ENCODE assay signal across 14 mouse cellular contexts in genomic region chr17:45530346-45530782, GRCm38 (mm10). TPM values are rescaled to one million over a fixed set of nuclear protein-coding genes. Genes with fewer than 3 reads are reported as not detected.
DNase-seq lines count a peak whose midpoint lies in the region; ATAC-seq and TF ChIP-seq lines count a peak whose summit lies in the region.
"Had no signal": no experiment of that assay in that cellular context is flagged by ENCODE, and none has a peak within 500 bp of the region (broad histone marks: within the 10 kb centered on the region; RNA-seq: fewer than 3 reads in every experiment).

No protein-coding gene starts in this region.

- 35% methylated on average over 13 of the region's 13 CpGs for WGBS in forebrain, embryonic 15.5 days
- 55% methylated on average over 13 of the region's 13 CpGs for WGBS in forebrain, embryonic 10.5 days

- no peak for TF ChIP-seq CTCF in testis, adult 2 months (IDR thresholded peaks at IDR 0.05; ENCODE audit: control insufficient read depth, insufficient read depth, insufficient replicate concordance, low read depth, low read length)

- TF ChIP-seq POLR2A in testis, adult 2 months (IDR thresholded peaks at IDR 0.05; ENCODE audit: control insufficient read depth, low read depth, low read length), result no peak

- H3K9me3 ChIP-seq in forebrain, embryonic 15.5 days, result no peaks in the 10 kb centered on the region
- no peaks in the 10 kb centered on the region for H3K9me3 ChIP-seq in forebrain, embryonic 10.5 days
- H3K9me3 ChIP-seq: embryonic facial prominence, embryonic 15.5 days; megakaryocyte, embryonic 14.5 days had no signal

- H3K4me1 ChIP-seq in forebrain, embryonic 15.5 days, result peaks cover 7% of the 10 kb centered on the region
- peaks cover 9% of the 10 kb centered on the region for H3K4me1 ChIP-seq in forebrain, embryonic 10.5 days
- peaks cover 14% of the 10 kb centered on the region for H3K4me1 ChIP-seq in testis, adult 2 months (ENCODE audit: control insufficient read depth, insufficient read depth, low read length)
- H3K4me1 ChIP-seq: embryonic facial prominence, embryonic 15.5 days had no signal

- no peak overlapping the region for H3K4me3 ChIP-seq in forebrain, embryonic 15.5 days
- H3K4me3 ChIP-seq in forebrain, embryonic 10.5 days, result no peak overlapping the region
- peak overlapping the region; percentile 31 for H3K4me3 ChIP-seq in testis, adult 2 months (ENCODE audit: control insufficient read depth, low read depth, low read length)
- H3K4me3 ChIP-seq: embryonic facial prominence, embryonic 15.5 days; megakaryocyte, embryonic 14.5 days had no signal

- peak overlapping the region; percentile 69 for H3K27ac ChIP-seq in forebrain, embryonic 15.5 days (replicated peaks)
- H3K27ac ChIP-seq in forebrain, embryonic 10.5 days, result no peak overlapping the region
- no peak overlapping the region for H3K27ac ChIP-seq in testis, adult 2 months (ENCODE audit: control insufficient read depth, insufficient read depth, low read depth, low read length)
- H3K27ac ChIP-seq: embryonic facial prominence, embryonic 15.5 days had no signal

- no peak overlapping the region for H3K4me2 ChIP-seq in forebrain, embryonic 15.5 days (replicated peaks)
- H3K4me2 ChIP-seq: embryonic facial prominence, embryonic 15.5 days had no signal

- H3K27me3 ChIP-seq in forebrain, embryonic 15.5 days, result peaks cover 8% of the 10 kb centered on the region; the same call in 1 of the 2 replicates
- H3K27me3 ChIP-seq in forebrain, embryonic 10.5 days (ENCODE audit: poor library complexity, severe bottlenecking), result peaks cover 65% of the 10 kb centered on the region
- no peaks in the 10 kb centered on the region for H3K27me3 ChIP-seq in testis, adult 2 months (ENCODE audit: control insufficient read depth, insufficient read depth, low read length)

- DNase-seq in forebrain, embryonic 10.5 days (ENCODE audit: extremely low spot score, low spot score), result no peak
- DNase-seq in testis, postnatal 14 days (ENCODE audit: low spot score), result no peak
- peak; percentile 75 to 87 for DNase-seq in frontal cortex, postnatal 36 days (ENCODE audit: low spot score in 2 of 2)
- peak; percentile 85 for DNase-seq in telencephalon, adult 2 months (ENCODE audit: low read depth, low spot score)
- no peak for DNase-seq in adrenal gland, adult 18-20 months (ENCODE audit: low spot score in 2 of 2)
- DNase-seq in urinary bladder, postnatal 14 days (ENCODE audit: low spot score), result no peak
- DNase-seq: heart, postnatal 4 days had no signal

- H3K9ac ChIP-seq in forebrain, embryonic 15.5 days (replicated peaks), result no peak overlapping the region
- H3K9ac ChIP-seq: embryonic facial prominence, embryonic 15.5 days had no signal

- peak; percentile 89 for ATAC-seq in forebrain, embryonic 15.5 days (replicated peaks)
- ATAC-seq: Patski had no signal

- H3K36me3 ChIP-seq in forebrain, embryonic 15.5 days, result no peaks in the 10 kb centered on the region
- H3K36me3 ChIP-seq in forebrain, embryonic 10.5 days (replicated peaks), result no peaks in the 10 kb centered on the region
- no peaks in the 10 kb centered on the region for H3K36me3 ChIP-seq in testis, adult 2 months (ENCODE audit: control insufficient read depth, insufficient read depth, low read length)
- H3K36me3 ChIP-seq: embryonic facial prominence, embryonic 15.5 days had no signal

RNA-seq across cellular contexts. Expression of gene Tcte1, which starts 7.1 kb away (rescaled TPM):
- 4.7 and 4.8 TPM in 2 replicates for polyA plus RNA-seq in forebrain, embryonic 15.5 days (2015; fragmentation: Nextera tagmentation; extraction: Ambion mirVana)
- polyA plus RNA-seq in forebrain, embryonic 10.5 days (2016; fragmentation: Nextera tagmentation; extraction: Ambion mirVana), result 1.1 and 1.3 TPM in 2 replicates
- polyA plus RNA-seq in testis, adult 2 months (2012; rRNA removed), result 261 and 281 TPM in 2 replicates
- total RNA-seq in adrenal gland, adult 18-20 months (2021), result not detected
- total RNA-seq: heart, postnatal 4 days; neutrophil, adult 5-6 weeks had no signal
- polyA plus RNA-seq: liver, embryonic 16.5 days; Patski had no signal

RNA-seq across cellular contexts. Expression of gene Tmem151b, which starts 19.1 kb away (rescaled TPM):
- 34.5 and 36.2 TPM in 2 replicates for polyA plus RNA-seq in forebrain, embryonic 15.5 days (2015; fragmentation: Nextera tagmentation; extraction: Ambion mirVana)
- 4.8 and 6.3 TPM in 2 replicates for polyA plus RNA-seq in forebrain, embryonic 10.5 days (2016; fragmentation: Nextera tagmentation; extraction: Ambion mirVana)
- polyA plus RNA-seq in testis, adult 2 months (2012; rRNA removed), result 0.35 and 0.37 TPM in 2 replicates
- under 1 TPM in 1 of 2 experiments, not detected in 1; 0.06 TPM for total RNA-seq in adrenal gland, adult 18-20 months (2021)

RNA-seq across cellular contexts. Expression of gene Aars2, which starts 23.7 kb away (rescaled TPM):
- polyA plus RNA-seq in forebrain, embryonic 15.5 days (2015; fragmentation: Nextera tagmentation; extraction: Ambion mirVana), result 17.3 and 17.4 TPM in 2 replicates
- polyA plus RNA-seq in forebrain, embryonic 10.5 days (2016; fragmentation: Nextera tagmentation; extraction: Ambion mirVana), result 33.9 and 35.1 TPM in 2 replicates
- 19.3 and 23.4 TPM in 2 replicates for polyA plus RNA-seq in testis, adult 2 months (2012; rRNA removed)
- 10 to 100 TPM; 15.8 to 17.3 TPM for total RNA-seq in adrenal gland, adult 18-20 months (2021)

RNA-seq across cellular contexts. Expression of gene Nfkbie, which starts 25.1 kb away (rescaled TPM):
- polyA plus RNA-seq in forebrain, embryonic 15.5 days (2015; fragmentation: Nextera tagmentation; extraction: Ambion mirVana), result 4.2 and 4.6 TPM in 2 replicates
- 6.6 and 6.9 TPM in 2 replicates for polyA plus RNA-seq in forebrain, embryonic 10.5 days (2016; fragmentation: Nextera tagmentation; extraction: Ambion mirVana)
- 0.83 and 0.95 TPM in 2 replicates for polyA plus RNA-seq in testis, adult 2 months (2012; rRNA removed)
- total RNA-seq in adrenal gland, adult 18-20 months (2021), result 1 to 10 TPM; 2.7 to 3.5 TPM

RNA-seq across cellular contexts. Expression of gene Slc35b2, which starts 33.3 kb away (rescaled TPM):
- 97.9 and 99.8 TPM in 2 replicates for polyA plus RNA-seq in forebrain, embryonic 15.5 days (2015; fragmentation: Nextera tagmentation; extraction: Ambion mirVana)
- polyA plus RNA-seq in forebrain, embryonic 10.5 days (2016; fragmentation: Nextera tagmentation; extraction: Ambion mirVana), result 114 and 117 TPM in 2 replicates
- polyA plus RNA-seq in testis, adult 2 months (2012; rRNA removed), result 26.6 and 35.6 TPM in 2 replicates
- total RNA-seq in adrenal gland, adult 18-20 months (2021), result 10 to 100 TPM; 28.1 to 44.2 TPM

Comparison
In these comparisons a context has a peak if more than half of its experiments do, and no peak if none do; other contexts are left out.
1. DNase-seq: peak in frontal cortex, postnatal 36 days (2 of 2) and telencephalon, adult 2 months (single experiment); none in forebrain, embryonic 10.5 days (single experiment), testis, postnatal 14 days (single experiment), adrenal gland, adult 18-20 months (0 of 2) and urinary bladder, postnatal 14 days (single experiment).
2. RNA of gene Tcte1, which starts 7.1 kb away (polyA plus RNA-seq): 261 to 281 TPM in testis, adult 2 months; 4.7 to 4.8 TPM in forebrain, embryonic 15.5 days and 1.1 to 1.3 TPM in forebrain, embryonic 10.5 days; every median in the first group is over 10 times any median in the second.